Mouse (Mus musculus) ES-E14 (cell line): ENCODE data around the gene Nr2c2ap.

Source experiments
- CHD2 ChIP-seq: IDR thresholded peaks from 2 replicates; pipeline ENCODE4 v1.6.1; 2014; ENCODE audit warnings: mild to moderate bottlenecking, low read depth, low read length, inconsistent platforms
- HCFC1 ChIP-seq: IDR thresholded peaks from 2 replicates; pipeline ENCODE4 v1.6.1; 2012; ENCODE audit warnings: low read length, inconsistent platforms, borderline replicate concordance; ENCODE audit not compliant: insufficient read depth
- MAFK ChIP-seq: IDR thresholded peaks from 2 replicates; pipeline ENCODE4 v1.6.1; 2014; ENCODE audit warnings: mild to moderate bottlenecking, low read depth, low read length, inconsistent platforms; ENCODE audit not compliant: insufficient read depth
- ZC3H11A ChIP-seq: IDR thresholded peaks from 2 replicates; pipeline ENCODE4 v1.6.1; 2012; ENCODE audit warnings: low read depth, mild to moderate bottlenecking, inconsistent platforms, low read length, borderline replicate concordance
- ZNF384 ChIP-seq: IDR thresholded peaks from 2 replicates; pipeline ENCODE4 v1.6.1; 2012; ENCODE audit warnings: low read depth, low read length, inconsistent platforms

DNA sequence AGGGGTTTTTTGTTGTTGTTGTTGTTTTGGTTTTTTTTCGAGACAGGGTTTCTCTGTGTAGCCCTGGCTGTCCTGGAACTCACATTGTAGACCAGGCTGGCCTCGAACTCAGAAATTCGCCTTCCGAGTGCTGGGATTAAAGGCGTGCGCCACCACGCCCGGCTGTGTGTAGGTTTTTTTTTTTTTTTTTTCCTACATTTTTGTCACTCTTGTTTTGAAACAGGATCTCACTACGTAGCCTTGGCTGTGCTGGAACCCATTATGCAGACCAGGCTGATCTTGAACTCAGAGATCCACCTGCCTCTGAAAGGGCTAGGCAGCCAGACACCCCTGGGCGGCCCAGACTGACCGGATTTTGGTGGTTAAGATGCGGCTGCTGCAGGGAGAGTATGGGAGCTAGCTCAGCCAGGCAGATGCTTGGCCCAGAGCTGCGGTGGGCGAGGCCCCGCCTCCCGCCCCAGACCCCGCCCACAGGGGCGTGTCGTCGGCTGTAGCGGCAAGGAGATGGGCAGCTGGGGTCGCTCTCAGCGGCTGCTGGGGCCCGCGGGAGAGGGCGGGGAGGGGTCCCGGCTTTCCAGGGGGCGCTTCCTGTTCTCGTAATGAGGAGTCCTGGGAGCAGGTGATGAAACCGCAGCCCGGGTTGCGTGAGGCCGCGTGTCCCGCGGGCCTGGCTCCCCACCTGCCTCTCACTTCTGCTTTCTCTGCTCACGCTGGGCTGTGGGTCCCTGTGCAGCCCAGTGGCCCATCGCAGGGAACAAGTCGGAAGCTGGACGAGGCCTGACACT lies 27.1 kb downstream of the Nr2c2ap start:
- peak; percentile 88 for TF ChIP-seq ZNF384
- no peak for TF ChIP-seq ZC3H11A
- TF ChIP-seq HCFC1 = 0 out of 2 replicates have a peak, but pooled peaks have one; percentile 21
- no peak for TF ChIP-seq MAFK
- no peak for TF ChIP-seq CHD2
